Mouse (Mus musculus): ENCODE data around the gene Cma2. TPM values are rescaled to one million over a fixed set of nuclear protein-coding genes. Genes with fewer than 3 reads are reported as not detected.

Gene Cma2
- polyA plus RNA-seq (2017; shearing (Covaris generic)), result not detected

DNA sequence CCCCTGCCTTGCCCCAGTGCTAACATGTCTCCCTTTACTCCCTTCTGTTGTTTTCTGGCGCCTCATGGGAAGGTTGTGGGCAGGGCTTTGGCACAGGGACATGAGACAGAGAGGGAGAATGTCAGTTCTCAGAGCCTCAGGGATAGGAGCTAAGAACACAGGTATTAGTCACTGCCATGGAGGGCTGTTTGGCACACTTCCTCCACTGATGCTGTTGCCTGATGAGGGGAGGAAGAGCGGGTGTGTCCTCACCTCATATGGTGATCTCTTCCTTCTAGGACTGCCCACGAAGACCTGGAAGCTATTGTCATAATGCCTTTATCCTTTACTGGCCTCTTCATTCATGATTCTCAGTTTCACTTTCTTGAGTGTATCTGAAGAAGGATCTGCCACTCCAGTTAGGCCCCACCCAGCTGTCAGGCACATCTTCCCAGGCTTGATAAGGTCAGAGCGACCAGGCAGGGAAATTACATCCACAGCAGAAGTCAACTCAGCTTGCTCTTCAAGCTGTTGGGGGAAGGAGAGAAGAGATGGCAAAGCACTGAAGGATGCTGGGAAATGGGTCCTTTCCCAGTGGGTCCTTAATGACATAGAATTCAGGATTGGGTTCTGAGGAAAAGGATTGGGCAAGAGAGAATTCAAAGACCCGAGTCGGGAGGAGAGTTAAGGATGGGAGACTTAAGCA lies at the start of gene Cma2:
Cma2 (plus strand) TSS at position 635 of the 685 bp plus-strand sequence.

DNA sequence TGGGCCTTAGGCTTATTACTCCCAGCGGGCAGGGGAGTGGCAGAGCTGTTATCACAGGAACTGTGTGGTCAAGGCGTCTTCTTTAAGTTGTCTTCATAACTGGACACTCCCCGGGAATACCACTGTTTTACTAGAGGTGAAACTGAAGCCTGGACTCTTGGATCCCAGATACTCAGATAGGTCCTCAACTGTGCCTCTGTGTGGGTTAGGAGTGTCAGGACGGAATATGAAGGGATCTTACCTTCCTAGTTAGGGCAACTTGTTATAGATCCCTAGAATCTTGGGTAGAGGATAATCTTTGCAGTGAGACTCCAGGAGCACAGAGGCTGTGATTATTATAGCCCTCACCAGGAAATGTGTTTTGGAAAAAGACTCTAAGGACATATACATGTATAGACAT lies 6.2 kb upstream of the Cma2 start, which contains the start of gene Cma1:
Cma1 (minus strand) TSS at position 101 of the 400 bp plus-strand sequence.

DNA sequence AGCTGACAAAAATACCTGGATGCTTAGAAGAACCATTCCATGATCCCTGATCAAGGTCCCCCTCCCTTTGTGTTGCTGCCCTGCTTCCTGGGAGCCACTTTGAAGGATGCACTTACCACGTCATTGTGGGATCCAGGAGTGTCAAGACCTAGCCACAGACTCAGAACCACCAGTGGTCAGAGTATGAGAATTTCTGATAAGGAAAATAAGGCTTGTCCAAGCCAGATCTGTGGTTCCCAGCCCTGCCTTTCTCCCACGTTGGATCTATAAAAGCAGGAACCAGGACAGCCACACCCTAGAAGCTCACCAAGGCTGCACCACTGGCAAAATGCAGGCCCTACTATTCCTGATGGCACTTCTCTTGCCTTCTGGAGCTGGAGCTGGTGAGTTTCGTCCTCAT lies 66.9 kb downstream of the Cma2 start, which contains the start of gene Mcpt1:
Mcpt1 (plus strand) TSS at position 301 of the 400 bp plus-strand sequence.

Other genes starting within 250 kb of the Cma2 start
- 0.39 TPM for gene Tgm1, start 237.1 kb upstream of the Cma2 start, polyA plus RNA-seq (2017; shearing (Covaris generic))
- 71.3 TPM for gene Rabggta, start 228.7 kb upstream of the Cma2 start, polyA plus RNA-seq (2017; shearing (Covaris generic))
- gene Dhrs1, start 205.3 kb upstream of the Cma2 start, polyA plus RNA-seq (2017; shearing (Covaris generic)), result 56.9 TPM
- 15.6 TPM for gene Nop9, start 205.3 kb upstream of the Cma2 start, polyA plus RNA-seq (2017; shearing (Covaris generic))
- gene Cideb, start 192.5 kb upstream of the Cma2 start, polyA plus RNA-seq (2017; shearing (Covaris generic)), result not detected
- gene Ltb4r2, start 189.6 kb upstream of the Cma2 start, polyA plus RNA-seq (2017; shearing (Covaris generic)), result not detected
- gene Ltb4r1, start 185.0 kb upstream of the Cma2 start, polyA plus RNA-seq (2017; shearing (Covaris generic)), result 3.1 TPM
- gene Adcy4, start 166.9 kb upstream of the Cma2 start, polyA plus RNA-seq (2017; shearing (Covaris generic)), result 0.11 TPM
- gene Ripk3, start 162.1 kb upstream of the Cma2 start, polyA plus RNA-seq (2017; shearing (Covaris generic)), result 81.9 TPM
- not detected for gene Nfatc4, start 127.8 kb upstream of the Cma2 start, polyA plus RNA-seq (2017; shearing (Covaris generic))
- gene Nynrin, start 97.0 kb upstream of the Cma2 start, polyA plus RNA-seq (2017; shearing (Covaris generic)), result 1.5 TPM
- gene Cbln3, start 66.6 kb upstream of the Cma2 start, polyA plus RNA-seq (2017; shearing (Covaris generic)), result not detected
- 115 TPM for gene Khnyn, start 66.0 kb upstream of the Cma2 start, polyA plus RNA-seq (2017; shearing (Covaris generic))
- gene Sdr39u1, start 50.7 kb upstream of the Cma2 start, polyA plus RNA-seq (2017; shearing (Covaris generic)), result 75.8 TPM
- not detected for gene Cma1, start 6.3 kb upstream of the Cma2 start, polyA plus RNA-seq (2017; shearing (Covaris generic))
- gene Mcpt1, start 67.0 kb downstream of the Cma2 start, polyA plus RNA-seq (2017; shearing (Covaris generic)), result not detected
- not detected for gene Mcpt9, start 79.5 kb downstream of the Cma2 start, polyA plus RNA-seq (2017; shearing (Covaris generic))
- gene Mcpt2, start 91.1 kb downstream of the Cma2 start, polyA plus RNA-seq (2017; shearing (Covaris generic)), result not detected
- gene Mcpt4, start 111.3 kb downstream of the Cma2 start, polyA plus RNA-seq (2017; shearing (Covaris generic)), result not detected
- not detected for gene Mcpt8, start 134.3 kb downstream of the Cma2 start, polyA plus RNA-seq (2017; shearing (Covaris generic))
- not detected for gene Ctsg, start 151.6 kb downstream of the Cma2 start, polyA plus RNA-seq (2017; shearing (Covaris generic))
- not detected for gene Gzme, start 169.6 kb downstream of the Cma2 start, polyA plus RNA-seq (2017; shearing (Covaris generic))
- gene Gzmd, start 181.6 kb downstream of the Cma2 start, polyA plus RNA-seq (2017; shearing (Covaris generic)), result not detected
- gene Gzmg, start 208.6 kb downstream of the Cma2 start, polyA plus RNA-seq (2017; shearing (Covaris generic)), result not detected
- not detected for gene Gzmn, start 223.6 kb downstream of the Cma2 start, polyA plus RNA-seq (2017; shearing (Covaris generic))